Mouse (Mus musculus) testis, postnatal 14 days (tissue): Measurements from ENCODE around the gene Tcl1b3.
A peak's percentile ranks its signal among the peaks of the same experiment; 100 is the strongest.
"Not testable (repeated sequence)": the region's sequence is repeated elsewhere in the genome, so short reads cannot be mapped to it uniquely, and the experiment has no call there.

Source experiments
- DNase-seq: peaks from one replicate; pipeline ENCODE4 v3.0.0; 2021; ENCODE audit warnings: low spot score

The Tcl1b3 gene

DNA sequence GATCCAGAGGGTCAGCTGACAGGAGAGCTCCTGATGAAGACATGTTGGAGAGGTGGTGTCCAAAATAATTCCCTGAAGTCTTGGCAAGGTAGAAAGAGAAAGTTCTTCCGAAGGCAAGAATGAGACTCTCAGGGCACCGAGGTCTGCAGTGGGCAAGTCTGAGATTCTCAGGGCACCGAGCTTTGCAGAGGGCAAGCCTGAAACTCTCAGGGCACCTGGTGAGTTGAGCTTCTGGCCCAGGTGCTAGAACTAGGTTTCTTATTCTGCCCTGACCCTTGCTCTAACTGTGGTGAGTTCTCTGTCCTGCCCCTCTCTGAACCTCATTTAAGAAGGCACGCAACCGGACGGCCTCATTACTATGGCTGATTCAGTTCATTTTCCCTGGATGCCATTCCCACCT is at the start of gene Tcl1b3:
Gene Tcl1b3, plus strand, starts transcription at position 301 of the 400 bp plus-strand sequence.
- DNase-seq: not testable (repeated sequence)

DNA sequence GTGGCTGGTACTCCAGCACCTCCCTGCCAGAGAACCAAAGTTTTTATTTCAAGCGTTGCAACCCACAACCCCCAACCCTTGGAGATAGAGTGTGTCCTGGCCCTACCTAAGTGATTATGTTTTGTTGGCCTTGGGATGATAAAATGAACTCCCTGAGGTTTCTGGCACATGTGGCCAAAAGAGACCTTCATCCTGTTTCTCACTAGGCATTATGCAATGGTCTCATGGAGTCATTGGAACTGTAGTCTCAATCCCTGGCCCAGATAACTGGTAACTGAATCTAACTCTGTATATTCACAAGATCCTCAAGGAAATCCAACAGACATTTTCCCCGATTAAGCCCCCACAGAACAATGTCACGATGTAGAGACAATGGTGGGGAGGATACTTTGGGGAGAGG is 47.7 kb upstream of the Tcl1b3 start:
- no peak for DNase-seq

DNA sequence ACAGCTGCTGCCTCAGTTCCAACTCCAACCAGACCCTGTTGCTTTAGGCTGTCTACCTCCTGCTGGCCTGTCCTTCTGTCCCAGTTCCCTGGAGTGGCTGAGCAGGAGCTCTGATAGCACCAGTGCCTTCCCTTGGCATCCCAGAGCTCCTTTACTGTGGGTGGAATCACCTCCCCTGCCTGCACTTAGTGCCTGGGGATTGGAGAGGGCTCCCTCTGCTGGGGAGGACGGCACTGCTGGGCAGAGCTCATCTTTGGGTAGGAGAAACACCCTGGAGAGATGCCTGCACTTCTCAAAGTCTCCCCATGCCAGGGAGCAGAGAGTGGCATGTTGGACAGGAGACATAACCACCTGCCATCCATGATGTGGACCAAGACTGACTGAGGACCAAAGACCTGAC is 45.9 kb upstream of the Tcl1b3 start:
- not testable (repeated sequence) for DNase-seq

DNA sequence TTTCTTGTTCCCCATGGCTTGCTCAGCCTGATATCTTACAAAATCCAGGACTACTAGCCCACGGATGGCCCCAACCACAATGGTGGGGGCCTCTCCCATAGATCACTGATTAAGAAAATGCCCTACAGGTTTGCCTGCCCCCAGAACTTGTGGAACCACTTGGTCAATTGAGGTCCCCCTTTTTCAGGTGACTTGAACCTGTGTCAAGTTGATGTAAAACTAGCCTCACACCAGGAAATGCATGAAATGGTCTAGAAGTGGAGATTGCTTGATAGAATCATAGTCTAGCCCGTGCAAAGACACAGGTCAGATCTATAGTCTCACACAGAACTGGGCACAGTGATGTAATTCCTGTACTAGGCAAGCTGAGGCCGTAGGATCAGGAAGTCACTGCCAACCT is 45.1 kb upstream of the Tcl1b3 start, which contains the start of gene Tcl1b2:
Gene Tcl1b2, plus strand, starts transcription at position 301 of the 400 bp plus-strand sequence.
- DNase-seq: no peak

DNA sequence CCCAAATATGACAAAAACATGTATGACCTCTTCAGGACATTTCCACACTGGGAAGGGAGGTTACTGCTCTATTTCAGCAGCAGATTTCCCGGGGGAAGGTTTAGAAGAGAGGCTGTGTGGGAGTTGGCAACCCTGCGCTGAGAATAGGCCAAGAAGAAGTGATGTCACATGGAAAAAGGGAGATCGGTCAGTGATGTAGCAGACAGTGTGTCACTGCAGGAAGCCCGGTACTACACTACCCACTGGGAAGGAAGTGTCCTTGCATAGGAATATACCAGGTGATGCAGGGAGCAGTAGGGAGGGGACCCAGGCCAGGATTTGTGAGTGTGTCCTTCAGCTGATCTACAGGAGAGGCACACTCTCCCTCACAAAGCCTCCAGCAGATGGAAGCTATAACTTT is 35.6 kb upstream of the Tcl1b3 start:
- not testable (repeated sequence) for DNase-seq

DNA sequence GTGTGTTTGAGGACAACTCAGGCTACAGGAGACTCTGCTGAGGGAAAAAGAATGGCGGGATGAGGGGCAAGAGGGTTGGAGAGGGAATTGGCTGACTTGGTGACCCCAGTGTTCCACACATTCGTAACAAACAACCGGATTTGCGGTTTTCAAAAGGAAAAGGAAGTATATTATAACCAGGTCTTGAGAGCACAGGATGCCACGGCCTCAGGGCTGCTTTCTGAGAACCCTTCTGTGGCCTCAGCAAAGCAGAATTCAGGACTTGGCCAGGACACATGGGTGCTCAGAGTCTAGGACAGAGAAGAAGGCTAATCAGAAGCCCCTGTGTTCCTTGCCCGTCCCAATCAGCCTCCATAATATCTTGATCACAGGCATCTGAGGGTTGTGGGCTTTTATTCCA is 32.0 kb upstream of the Tcl1b3 start:
- no peak for DNase-seq

DNA sequence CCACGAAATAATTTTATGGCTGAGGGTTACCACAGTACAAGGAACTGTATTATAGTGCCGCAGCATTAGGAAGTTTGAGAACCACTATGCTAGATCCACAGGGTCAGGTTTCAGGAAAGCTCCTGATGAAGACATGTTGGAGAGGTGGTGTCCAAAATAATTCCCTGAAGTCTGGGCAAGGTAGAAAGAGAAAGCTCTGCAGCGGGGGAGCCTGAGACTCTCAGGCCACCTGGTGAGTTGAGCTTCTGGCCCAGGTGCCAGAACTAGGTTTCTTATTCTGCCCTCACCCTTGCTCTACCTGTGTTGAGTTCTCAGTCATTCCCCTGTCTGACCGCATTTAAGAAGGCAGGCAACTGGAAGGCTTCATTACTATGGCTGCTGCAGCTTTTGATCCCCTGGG is 31.5 kb upstream of the Tcl1b3 start, which contains the start of gene Tcl1b1:
Gene Tcl1b1, plus strand, starts transcription at position 301 of the 400 bp plus-strand sequence.
- no peak for DNase-seq

DNA sequence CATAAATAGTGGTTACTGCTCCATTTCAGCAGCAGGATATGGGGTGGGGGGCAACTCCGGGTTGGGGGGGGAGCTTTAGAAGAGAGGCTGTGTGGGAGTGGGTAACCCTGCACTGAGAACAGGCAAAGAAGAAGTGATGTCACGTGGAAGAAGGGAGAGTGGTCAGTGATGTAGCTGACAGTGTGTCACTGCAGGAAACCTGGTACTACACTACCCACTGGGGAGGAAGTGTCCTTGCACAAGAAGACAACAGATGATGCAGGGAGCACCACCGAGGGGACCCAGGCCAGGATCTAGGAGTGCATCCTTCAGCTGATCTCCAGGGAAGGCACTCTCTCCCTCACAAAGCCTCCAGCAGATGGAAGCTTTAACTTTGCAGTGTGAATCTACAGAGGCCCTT is 24.1 kb upstream of the Tcl1b3 start:
- no peak for DNase-seq

DNA sequence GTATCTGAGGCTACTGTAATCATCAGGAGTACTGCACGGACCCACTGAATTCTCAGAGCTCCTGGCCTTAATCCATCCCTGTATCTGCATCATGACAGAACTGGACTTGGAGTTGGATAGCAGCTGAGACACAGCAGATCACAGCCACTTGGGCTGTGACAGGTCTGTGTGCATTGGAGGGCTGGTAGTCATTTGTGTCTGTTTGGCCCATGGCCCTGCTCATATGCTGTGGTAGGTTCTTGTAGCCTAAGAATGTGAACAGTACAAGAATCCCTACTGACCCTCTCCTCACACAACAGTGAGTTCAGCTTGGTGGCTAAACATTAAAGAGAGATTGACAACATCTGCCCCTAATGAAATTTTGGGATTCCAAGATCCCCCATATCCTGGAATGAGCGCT is 17.5 kb upstream of the Tcl1b3 start:
- no peak for DNase-seq

DNA sequence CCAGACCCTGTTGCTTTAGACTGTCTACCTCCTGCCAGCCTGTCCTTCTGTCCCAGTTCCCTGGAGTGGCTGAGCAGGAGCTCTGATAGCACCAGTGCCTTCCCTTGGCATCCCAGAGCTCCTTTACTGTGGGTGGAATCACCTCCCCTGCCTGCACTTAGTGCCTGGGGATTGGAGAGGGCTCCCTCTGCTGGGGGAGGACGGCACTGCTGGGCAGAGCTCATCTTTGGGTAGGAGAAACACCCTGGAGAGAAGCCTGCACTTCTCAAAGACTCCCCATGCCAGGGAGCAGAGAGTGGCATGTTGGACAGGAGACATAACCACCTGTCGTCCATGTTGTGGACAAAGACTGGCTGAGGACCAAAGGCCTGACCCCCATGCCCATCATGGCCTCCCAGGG is 16.5 kb upstream of the Tcl1b3 start:
- peak; percentile 35 for DNase-seq

DNA sequence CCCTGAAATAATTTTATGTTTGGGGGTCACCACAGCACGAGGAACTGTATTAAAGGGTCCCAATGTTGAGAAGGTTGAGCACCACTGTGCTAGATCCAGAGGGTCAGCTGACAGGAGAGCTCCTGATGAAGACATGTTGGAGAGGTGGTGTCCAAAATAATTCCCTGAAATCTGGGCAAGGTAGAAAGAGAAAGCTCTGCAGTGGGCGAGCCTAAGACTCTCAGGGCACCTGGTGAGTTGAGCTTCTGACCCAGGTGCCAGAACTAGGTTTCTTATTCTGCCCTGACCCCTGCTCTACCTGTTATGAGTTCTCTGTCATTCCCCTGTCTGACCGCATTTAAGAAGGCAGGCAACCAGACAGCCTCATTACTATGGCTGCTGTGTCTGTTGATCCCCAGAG is 14.8 kb upstream of the Tcl1b3 start, which contains the start of gene Tcl1b5:
Gene Tcl1b5, plus strand, starts transcription at position 301 of the 400 bp plus-strand sequence.
- not testable (repeated sequence) for DNase-seq

DNA sequence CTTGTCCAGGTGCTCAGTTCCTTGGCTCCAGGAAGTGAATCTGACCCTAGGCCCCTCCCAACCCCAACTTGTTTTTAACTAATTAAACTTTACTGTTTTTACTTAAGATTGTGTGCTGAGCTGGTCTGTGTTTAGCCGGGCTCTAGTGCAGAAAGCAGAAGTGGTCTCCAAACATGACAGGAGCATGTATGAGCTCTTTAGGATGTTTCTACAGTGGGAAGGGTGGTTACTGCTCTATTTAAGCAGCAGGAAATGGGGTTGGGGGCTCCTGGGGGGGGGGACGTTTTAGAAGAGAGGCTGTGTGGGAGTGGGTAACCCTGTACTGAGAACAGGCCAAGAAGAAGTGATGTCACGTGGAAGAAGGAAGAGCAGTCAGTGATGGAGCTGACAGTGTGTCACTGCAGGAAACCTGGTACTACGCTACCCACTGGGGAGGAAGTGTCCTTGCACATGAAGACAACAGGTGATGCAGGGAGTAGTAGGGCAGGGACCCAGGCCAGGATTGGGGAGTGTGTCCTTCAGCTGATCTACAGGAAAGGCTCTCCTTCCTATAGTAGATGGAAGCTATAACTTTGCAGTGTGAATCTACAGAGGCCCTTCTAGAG is 9.7 kb upstream of the Tcl1b3 start:
- DNase-seq: not testable (repeated sequence)

DNA sequence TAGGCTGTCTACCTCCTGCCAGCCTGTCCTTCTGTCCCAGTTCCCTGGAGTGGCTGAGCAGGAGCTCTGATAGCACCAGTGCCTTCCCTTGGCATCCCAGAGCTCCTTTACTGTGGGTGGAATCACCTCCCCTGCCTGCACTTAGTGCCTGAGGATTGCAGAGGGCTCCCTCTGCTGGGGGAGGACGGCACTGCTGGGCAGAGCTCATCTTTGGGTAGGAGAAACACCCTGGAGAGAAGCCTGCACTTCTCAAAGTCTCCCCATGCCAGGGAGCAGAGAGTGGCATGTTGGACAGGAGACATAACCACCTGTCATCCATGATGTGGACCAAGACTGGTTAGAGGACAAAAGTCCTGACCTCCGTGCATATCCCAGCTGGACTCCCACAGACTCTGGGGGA is 1.9 kb upstream of the Tcl1b3 start:
- not testable (repeated sequence) for DNase-seq

DNA sequence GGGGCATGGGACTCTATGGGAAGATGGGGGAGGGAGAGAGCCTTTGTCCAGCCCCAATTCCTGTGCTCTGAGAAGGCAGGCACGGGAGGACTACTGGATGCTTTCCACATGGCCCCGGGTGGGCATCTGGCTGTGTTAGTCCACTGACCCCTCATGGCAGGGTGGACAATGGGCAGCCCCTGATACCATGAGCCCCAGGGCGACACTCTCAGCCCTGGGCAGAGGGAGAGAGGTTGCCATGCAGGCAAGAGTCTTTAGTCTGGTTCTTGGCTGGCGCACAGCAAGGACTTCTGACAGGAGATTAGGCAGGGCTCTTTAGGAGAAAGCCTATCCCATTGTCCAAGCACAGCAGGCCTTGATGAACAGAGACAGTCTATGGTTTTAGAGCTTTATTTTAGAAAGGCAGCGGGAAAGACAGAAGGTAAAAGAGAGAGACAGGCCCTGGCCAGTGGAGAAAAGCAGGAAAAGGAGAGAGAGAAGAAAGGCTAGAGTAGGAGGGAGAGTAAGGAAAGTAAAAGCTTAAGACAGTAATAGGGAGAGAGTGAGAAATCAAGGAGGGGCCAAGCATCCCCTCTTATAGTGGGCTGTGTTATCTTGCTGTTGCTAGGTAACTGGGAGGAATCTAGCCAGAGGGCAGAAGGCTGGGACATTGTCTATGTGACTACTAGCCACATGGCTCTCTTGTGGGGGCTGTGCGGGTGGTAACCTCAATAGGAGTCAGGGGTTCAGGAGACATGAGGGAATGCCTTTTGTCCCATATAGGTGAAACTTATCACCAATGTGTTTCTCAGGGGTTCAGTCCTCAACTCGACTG is 9.0 kb downstream of the Tcl1b3 start:
- DNase-seq: not testable (repeated sequence)

DNA sequence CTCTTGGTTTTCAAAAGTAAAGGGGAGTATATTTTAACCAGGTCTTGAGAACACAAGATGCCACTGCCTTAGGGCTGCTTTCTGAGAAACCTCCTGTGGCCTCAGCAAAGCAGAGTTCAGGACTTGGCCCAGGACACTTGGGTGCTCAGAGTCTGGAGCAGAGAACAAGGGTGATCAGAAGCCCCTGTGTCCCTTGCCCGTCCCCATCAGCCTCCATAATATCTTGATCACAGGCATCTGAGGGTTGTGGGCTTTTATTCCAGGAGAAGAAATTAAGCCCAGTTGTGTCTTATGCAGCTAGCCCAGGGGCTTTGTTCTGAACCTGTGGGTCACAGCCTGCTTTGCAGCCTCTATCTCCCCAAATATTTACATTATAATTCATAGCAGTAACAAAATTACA is 10.8 kb downstream of the Tcl1b3 start, which contains the start of gene Tcl1b4:
Gene Tcl1b4, plus strand, starts transcription at position 301 of the 400 bp plus-strand sequence.
- not testable (repeated sequence) for DNase-seq

DNA sequence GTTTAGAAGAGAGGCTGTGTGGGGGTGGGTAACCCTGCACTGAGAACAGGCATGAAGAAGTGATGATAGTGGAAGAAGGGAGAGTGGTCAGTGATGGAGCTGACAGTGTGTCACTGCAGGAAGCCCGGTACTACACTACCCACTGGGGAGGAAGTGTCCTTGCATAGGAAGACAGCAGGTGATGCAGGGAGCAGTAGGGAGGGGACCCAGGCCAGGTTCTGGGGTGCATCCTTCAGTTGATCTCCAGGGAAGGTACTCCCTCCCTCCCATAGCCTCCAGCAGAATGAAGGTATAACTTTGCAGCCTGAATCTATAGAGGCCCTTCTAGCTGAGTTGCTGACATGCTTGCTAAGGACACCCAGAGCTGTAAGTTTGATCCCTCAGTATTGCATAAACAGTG is 16.2 kb downstream of the Tcl1b3 start:
- DNase-seq: no peak

DNA sequence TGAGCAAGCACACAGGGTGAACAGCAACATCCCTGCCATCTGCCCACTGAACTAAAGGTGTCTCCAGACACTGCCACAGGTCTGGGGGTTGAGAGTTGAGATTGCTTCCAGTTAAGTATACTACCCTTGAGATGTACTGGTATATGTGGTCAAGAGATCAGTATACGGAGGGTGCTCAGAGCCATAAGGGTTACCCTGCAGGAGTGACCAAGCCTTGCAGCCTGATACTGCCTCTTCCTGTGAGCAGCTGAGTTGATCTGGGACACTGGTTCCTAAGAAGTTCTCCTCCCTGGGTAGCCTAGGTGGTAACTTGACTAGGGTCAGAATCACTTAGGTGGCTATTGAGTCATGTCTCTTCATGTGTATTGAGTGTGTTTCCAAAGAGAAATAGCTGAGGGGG is 17.6 kb downstream of the Tcl1b3 start:
- DNase-seq: no peak

DNA sequence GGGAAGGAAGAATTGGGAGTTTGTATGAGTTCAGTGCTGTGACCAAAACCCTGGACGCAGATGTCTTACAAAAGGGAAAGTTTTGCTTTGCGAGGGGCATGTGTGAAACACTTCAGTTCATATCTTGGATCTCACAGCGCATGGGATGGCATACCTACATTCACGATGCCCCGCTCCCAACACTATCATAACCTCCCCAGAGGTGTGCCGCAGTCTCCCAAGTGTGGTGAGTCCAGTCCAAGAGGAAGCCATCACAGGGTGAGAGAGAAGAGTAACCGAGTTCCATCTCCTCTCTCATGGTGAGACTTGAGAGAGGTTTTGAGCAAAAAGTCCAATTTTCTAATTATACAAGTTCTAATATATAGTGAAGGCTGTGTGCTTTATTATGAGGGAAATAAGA is 18.4 kb downstream of the Tcl1b3 start:
- DNase-seq: no peak

DNA sequence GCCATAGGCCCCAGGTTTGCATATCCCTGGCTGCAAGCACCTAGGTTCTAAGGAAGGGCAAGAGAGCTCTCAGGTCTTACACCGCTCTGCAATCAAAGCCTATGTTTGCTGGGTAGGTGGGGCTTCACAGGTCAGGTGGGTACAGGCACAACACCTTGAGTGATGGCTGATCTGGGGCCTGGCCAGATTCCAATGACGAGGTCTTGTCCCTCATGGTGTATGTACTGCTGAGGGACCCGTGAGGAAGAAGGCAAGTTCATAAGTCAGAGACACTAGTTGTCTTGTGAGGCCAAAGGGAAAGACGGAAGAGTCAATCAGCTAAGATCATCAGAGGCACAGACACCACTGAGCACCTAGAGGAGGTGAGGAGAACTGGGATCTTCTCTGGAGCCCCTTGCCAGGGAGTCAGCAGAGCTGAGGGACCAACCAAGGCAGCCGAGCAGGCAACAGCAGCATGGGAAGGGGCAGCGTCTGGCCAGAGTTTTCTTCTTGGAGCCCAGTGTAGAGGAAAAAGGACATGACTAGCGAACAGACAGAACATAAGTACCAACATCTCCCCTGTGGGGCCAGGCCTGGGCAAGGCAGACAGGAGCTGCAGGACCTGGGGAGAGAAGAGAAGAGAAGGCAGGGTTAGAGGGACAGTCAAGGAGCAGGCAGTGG is 26.4 kb downstream of the Tcl1b3 start:
- DNase-seq: no peak

DNA sequence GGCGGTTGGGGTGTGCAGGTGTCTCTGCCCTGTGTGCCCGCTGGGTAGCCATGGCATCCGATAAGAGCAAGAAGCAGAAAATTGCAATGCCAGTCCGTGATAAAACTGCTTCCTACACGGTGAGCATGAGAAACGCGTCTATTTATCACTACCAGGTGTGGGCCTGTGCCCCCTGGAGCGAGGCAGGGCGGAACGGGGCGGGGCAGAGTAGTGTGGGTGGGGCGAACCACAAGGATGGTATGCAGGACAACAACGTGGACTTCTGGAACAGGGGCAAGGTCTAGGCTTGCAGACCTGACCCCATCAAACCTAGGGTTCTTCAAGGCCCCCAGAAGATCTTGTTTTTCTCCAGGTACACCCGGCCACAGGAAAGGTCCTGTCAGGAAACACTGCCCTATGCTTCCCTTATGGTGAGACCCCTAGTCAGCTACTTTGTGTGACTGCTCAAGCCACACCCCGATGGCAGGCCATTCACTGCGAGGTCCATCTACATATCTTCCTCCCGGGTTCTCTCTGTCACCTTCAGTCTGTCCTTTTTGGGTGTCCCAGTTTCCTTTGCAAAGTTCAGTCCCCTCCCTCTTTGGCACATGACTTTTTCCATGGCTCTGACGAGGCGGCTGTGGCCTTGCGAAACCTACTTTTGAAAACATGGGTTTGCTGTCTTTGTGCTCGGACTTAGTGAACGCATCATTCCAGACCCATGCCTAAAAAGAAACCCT is 31.9 kb downstream of the Tcl1b3 start, which contains the start of gene Tcl1:
Gene Tcl1, minus strand, starts transcription at position 193 of the 719 bp plus-strand sequence.
- peak; percentile 10 for DNase-seq

DNA sequence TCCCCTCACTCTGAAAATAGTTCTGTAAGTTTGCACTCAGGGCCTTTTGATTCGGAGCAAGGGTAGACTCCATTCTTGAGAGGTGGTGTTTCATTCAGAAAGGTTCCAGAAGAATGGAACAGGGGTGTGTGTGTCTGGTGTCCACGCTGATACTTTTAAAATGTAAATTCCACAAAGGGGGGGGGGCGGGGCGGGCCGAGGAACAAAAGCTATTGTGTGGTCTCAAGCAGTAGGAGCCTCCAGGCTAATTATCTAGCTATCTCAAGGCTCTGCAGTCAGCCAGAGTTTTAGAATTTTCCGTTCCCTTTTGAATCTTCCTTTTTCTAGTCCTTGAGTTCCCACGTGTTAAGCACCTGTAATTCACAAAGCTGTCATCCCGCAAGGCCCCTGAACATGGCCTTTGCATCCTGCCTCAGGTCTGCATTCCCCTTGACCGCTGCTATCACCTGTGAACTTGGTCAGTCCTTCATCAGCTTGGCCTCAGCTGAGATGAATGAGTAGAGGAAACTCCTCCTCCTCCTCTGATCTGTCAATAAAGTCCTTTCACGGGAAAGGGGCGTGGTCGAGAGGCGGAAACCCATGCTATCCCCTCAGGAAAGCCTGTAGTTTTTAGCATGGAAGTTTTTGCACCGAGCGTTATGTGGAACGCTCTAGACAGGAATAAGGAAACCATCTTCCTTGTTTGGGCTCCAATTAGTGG is 33.9 kb downstream of the Tcl1b3 start:
- DNase-seq: no peak
